Mouse (Mus musculus) heart, postnatal 0 days (tissue): ENCODE measurements around the gene Astn2.

ENCODE experiments used
- CTCF ChIP-seq: IDR thresholded peaks from 2 replicates; pipeline ENCODE4 v1.5.1; 2016; ENCODE audit warnings: antibody characterized with exemption, control low read depth, low read depth
- EP300 ChIP-seq: IDR thresholded peaks from 2 replicates; pipeline ENCODE4 v1.6.1; 2016; ENCODE audit warnings: antibody characterized with exemption, low read depth

GRCm38 (mm10) chr4:65801204-65801603, 603.2 kb downstream of the Astn2 start:
- TF ChIP-seq CTCF (no peak), EP300 (no peak)
